Mouse (Mus musculus): ENCODE data around the gene Trub1.

DNA sequence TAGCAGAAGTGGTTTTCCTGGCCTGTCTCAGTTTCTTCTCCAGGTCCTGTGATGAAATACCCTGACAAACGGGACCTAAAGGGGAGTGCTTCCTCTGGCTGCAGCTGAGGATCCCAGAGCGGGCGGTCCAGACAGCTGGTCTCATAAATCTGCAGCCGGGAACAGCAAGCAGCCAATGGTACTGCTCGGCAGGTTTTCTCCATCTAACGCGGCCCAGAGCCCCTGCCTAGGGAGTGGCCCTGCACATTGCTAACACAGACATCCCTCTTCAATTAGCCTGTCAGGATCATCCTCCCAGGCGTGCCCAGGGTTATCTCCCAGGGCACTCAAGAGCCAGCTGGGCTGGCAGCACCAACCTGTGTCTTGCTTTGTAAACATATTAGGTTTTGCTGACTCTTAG lies 38.3 kb downstream of the Trub1 start:
- TF ChIP-seq CTCF (conservative IDR thresholded peaks at IDR 0.05; ENCODE audit: low read length) (no peak), POU5F1 (IDR thresholded peaks at IDR 0.05; ENCODE audit: borderline replicate concordance, low read length) (no peak), NANOG (IDR thresholded peaks at IDR 0.05; ENCODE audit: borderline replicate concordance, low read length) (no peak)
